Mouse (Mus musculus) heart, embryonic 13.5 days (tissue): ENCODE data around the gene Cul9. TPM values are rescaled to one million over a fixed set of nuclear protein-coding genes. Genes with fewer than 3 reads are reported as not detected.

Experiments used
- ATAC-seq: fragments of 200-750 bp; cut with Nextera tagmentation; 2 replicates; pipeline ENCODE4 v1.8.0; 2017; ENCODE audit warnings: moderate TSS enrichment; ENCODE audit not compliant: insufficient number of reproducible peaks, low FRiP score, low TSS enrichment; ENCODE audit errors: extremely low read depth
- H3K27ac ChIP-seq: fragments of 300-500 bp; sonication (generic); replicated peaks from 2 replicates; pipeline ENCODE4 v1.5.1; 2015; ENCODE audit warnings: moderate library complexity, mild to moderate bottlenecking, inconsistent platforms
- H3K27me3 ChIP-seq: fragments of 300-500 bp; sonication (generic); replicated peaks from 2 replicates; pipeline ENCODE4 v1.6.1; 2015; ENCODE audit warnings: mild to moderate bottlenecking, inconsistent platforms
- H3K36me3 ChIP-seq: fragments of 300-500 bp; sonication (generic); 2 replicates; pipeline ENCODE4 v1.6.1; 2015; ENCODE audit warnings: mild to moderate bottlenecking, inconsistent platforms
- H3K4me1 ChIP-seq: fragments of 300-500 bp; sonication (generic); 2 replicates; pipeline ENCODE4 v1.6.1; 2015; ENCODE audit warnings: inconsistent platforms
- H3K4me2 ChIP-seq: fragments of 300-500 bp; sonication (generic); 2 replicates; pipeline ENCODE4 v1.6.1; 2015; ENCODE audit warnings: inconsistent platforms, mild to moderate bottlenecking, moderate library complexity
- H3K4me3 ChIP-seq: fragments of 300-500 bp; sonication (generic); 2 replicates; pipeline ENCODE4 v1.5.1; 2015; ENCODE audit warnings: moderate library complexity, mild to moderate bottlenecking, inconsistent platforms
- H3K9ac ChIP-seq: fragments of 300-500 bp; sonication (generic); 2 replicates; pipeline ENCODE4 v1.6.1; 2015; ENCODE audit warnings: inconsistent platforms, mild to moderate bottlenecking, moderate library complexity
- H3K9me3 ChIP-seq: fragments of 300-500 bp; sonication (generic); 2 replicates; pipeline ENCODE4 v1.6.1; 2016; ENCODE audit warnings: inconsistent platforms
- WGBS: fragments of 180-500 bp; shearing (Covaris S2); methylation state at CpG from one replicate; pipeline ENCODE4 v1.1.7; 2015; ENCODE audit warnings: mixed read lengths; 5-methylcytosine and 5-hydroxymethylcytosine counted together
- polyA plus RNA-seq: library from polyadenylated mRNA; unstranded; fragments of >200 nt; fragmentation: Nextera tagmentation; extraction: Ambion mirVana; gene quantifications from 2 replicates; pipeline ENCODE4 v1.2.1, GENCODE M21; 2015

Gene Cul9
- polyA plus RNA-seq, 1 experiment from 2014 or later = 5.0 TPM

- Histone ChIP-seq H3K4me3 (peak overlapping the region; percentile 100), H3K4me1 (peaks cover 55% of the 10 kb centered on the region), H3K36me3 (peaks cover 41% of the 10 kb centered on the region), H3K9me3 (no peaks in the 10 kb centered on the region), H3K9ac (peak overlapping the region; percentile 100), H3K27ac (peak overlapping the region; percentile 97), H3K27me3 (no peaks in the 10 kb centered on the region), H3K4me2 (peak overlapping the region; percentile 92)
- no peak for ATAC-seq
- WGBS = 22% methylated on average over 11 of the region's 11 CpGs
Measured at GRCm38 (mm10) chr17:46553469-46553868, 7.3 kb upstream of the Cul9 start.

DNA sequence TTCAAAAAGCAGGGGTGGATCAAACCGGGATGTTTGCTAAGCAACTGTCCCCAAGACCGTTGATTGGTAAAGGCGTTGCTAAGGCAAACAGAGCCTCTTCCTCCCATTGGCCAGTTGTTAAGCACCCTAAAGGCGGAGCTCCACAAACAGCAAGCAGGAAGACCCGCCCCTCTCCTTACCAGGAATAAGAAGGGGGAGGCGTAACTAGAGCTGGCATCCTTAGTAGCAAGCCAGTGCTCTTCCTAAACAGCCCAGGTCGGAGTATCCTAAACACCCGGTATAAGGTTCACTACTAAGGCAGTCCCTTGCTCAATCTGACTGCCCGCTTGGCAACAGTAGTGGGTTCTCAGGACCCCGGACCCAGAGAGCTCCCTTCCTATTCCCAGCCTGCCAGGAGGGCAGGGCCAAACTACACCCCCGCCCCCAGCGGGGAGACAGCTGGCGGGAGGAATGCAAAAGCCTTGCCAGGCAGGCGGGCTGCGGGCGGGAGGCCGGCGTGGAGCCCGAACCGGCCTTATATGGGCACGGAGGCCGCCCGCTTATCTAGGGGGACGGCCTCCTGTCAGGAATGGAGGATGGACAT, 6.7 kb upstream of the Cul9 start:
- H3K9ac ChIP-seq = peak overlapping the region; percentile 100
- ATAC-seq = peak; percentile 45; the same call in 1 of the 2 replicates

GRCm38 (mm10) chr17:46552151-46552550, 6.0 kb upstream of the Cul9 start:
- H3K27ac ChIP-seq = peak overlapping the region; percentile 97
- peak overlapping the region; percentile 92 for H3K4me2 ChIP-seq
- H3K4me3 ChIP-seq = peak overlapping the region; percentile 100
- H3K9ac ChIP-seq = peak overlapping the region; percentile 66
- ATAC-seq = no peak
- WGBS = 83% methylated on average over 7 of the region's 7 CpGs
- H3K27me3 ChIP-seq = no peaks in the 10 kb centered on the region
- H3K4me1 ChIP-seq = peaks cover 60% of the 10 kb centered on the region
- H3K9me3 ChIP-seq = no peaks in the 10 kb centered on the region
- peaks cover 50% of the 10 kb centered on the region for H3K36me3 ChIP-seq

More for the DNA sequence above, 6.7 kb upstream of the Cul9 start:
- H3K4me1 ChIP-seq = peaks cover 59% of the 10 kb centered on the region
- peaks cover 46% of the 10 kb centered on the region for H3K36me3 ChIP-seq
- no peaks in the 10 kb centered on the region for H3K27me3 ChIP-seq
- no peaks in the 10 kb centered on the region for H3K9me3 ChIP-seq
- H3K4me3 ChIP-seq = peak overlapping the region; percentile 100
- H3K4me2 ChIP-seq = peak overlapping the region; percentile 92
- H3K27ac ChIP-seq = peak overlapping the region; percentile 97
- WGBS = 3% methylated on average over 24 of the region's 24 CpGs

DNA sequence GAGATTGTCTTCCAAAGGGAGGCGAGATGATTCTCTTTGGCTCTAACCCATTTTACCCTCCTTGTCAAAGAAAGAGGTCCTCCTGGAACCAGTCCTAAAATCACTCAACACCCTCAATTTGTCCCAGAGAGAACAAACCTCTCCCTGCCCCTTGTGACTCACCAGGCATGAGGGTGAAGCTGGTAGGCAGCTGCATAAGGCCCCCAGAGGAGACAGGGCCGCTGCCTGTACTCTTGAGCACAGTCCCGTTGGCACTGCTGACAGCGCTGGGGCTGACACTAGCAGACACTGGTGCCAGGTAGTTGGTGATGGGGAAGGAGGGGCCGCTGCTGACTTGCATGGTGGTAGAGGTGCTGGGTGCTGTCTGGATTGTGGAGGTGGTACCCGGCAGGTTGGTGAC, 5.2 kb upstream of the Cul9 start:
- Histone ChIP-seq H3K27ac (no peak overlapping the region), H3K4me2 (no peak overlapping the region), H3K9me3 (no peaks in the 10 kb centered on the region), H3K4me3 (no peak overlapping the region), H3K27me3 (no peaks in the 10 kb centered on the region), H3K36me3 (peaks cover 50% of the 10 kb centered on the region), H3K4me1 (peaks cover 63% of the 10 kb centered on the region), H3K9ac (peak overlapping the region; percentile 38; the same call in 1 of the 2 replicates)
- 82% methylated on average over 6 of the region's 6 CpGs for WGBS
- no peak for ATAC-seq

DNA sequence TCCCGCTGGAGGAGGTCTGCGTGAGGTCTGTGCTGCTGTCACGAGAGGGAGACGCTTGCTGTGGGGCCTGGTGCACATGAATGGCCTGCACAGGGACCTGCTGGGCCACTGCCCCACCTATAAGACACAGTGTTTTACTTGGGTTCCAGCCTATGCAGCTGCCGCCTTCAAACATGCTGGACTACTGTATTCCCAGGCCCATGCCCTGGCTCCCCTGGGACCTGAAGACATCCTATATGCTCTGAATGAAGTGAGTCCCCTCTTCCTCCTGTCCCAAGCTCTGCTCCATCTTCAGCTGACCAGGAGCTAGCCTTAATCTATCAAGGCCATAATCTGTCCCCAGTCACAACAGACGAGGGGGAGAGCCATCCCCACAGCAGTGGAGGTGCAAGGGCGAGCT, 4.7 kb upstream of the Cul9 start:
- no peak overlapping the region for H3K4me3 ChIP-seq
- 84% methylated on average over 7 of the region's 7 CpGs for WGBS
- peaks cover 64% of the 10 kb centered on the region for H3K4me1 ChIP-seq
- no peaks in the 10 kb centered on the region for H3K27me3 ChIP-seq
- no peaks in the 10 kb centered on the region for H3K9me3 ChIP-seq
- H3K4me2 ChIP-seq = no peak overlapping the region
- H3K36me3 ChIP-seq = peaks cover 50% of the 10 kb centered on the region
- no peak overlapping the region for H3K27ac ChIP-seq
- no peak overlapping the region for H3K9ac ChIP-seq
- ATAC-seq = no peak

DNA sequence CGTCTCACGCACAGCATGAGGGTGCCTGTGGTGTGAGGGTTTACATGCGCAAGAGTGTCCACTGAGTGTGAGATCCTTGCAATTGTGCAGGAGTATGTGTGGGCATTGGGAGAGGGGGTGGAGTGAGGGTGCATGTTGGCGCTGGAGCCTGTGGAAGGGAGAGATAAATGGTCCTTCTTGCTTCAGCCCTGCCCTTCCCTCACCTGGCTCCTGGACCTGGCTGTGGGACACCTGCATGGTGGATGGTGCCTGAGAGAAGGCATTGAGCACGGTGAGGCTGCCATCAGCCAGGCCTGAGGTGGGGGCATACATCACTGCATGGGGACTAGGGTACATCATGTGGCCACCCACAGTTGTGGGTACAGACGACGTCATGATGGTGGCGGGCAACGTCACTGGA, 3.5 kb upstream of the Cul9 start:
- Histone ChIP-seq H3K4me3 (no peak overlapping the region), H3K9me3 (no peaks in the 10 kb centered on the region), H3K4me1 (peaks cover 71% of the 10 kb centered on the region), H3K4me2 (no peak overlapping the region), H3K9ac (no peak overlapping the region), H3K27me3 (no peaks in the 10 kb centered on the region), H3K36me3 (peaks cover 50% of the 10 kb centered on the region), H3K27ac (no peak overlapping the region)
- ATAC-seq = no peak
- 87% methylated on average over 9 of the region's 9 CpGs for WGBS

DNA sequence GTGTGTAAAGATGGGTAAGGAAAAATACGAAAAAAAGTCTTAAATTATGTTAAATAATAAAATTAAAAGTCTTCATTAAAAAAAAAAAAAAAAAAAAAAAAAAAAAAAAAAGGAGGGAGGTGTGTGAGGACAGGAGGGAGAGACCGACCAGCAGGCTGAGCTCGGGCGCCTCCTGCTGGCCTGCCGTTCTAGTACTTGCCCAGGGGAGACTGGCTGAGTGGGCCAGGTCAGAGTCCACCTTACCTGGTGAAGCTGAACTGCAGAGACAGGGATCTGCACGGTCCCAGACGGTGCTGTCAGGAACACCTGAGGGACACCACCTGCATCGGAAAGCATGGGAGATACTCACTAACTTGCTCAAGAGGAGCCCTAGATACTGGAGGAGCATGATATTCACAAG, 3.0 kb upstream of the Cul9 start:
- Histone ChIP-seq H3K36me3 (peaks cover 50% of the 10 kb centered on the region), H3K4me2 (no peak overlapping the region), H3K4me3 (no peak overlapping the region), H3K27ac (no peak overlapping the region), H3K4me1 (peaks cover 66% of the 10 kb centered on the region), H3K27me3 (no peaks in the 10 kb centered on the region), H3K9ac (no peak overlapping the region), H3K9me3 (no peaks in the 10 kb centered on the region)
- 27% methylated on average over 8 of the region's 8 CpGs for WGBS
- ATAC-seq = no peak

- Histone ChIP-seq H3K9ac (peak overlapping the region; percentile 24; the same call in 1 of the 2 replicates), H3K4me2 (no peak overlapping the region), H3K4me1 (peaks cover 62% of the 10 kb centered on the region), H3K27me3 (no peaks in the 10 kb centered on the region), H3K4me3 (no peak overlapping the region), H3K27ac (no peak overlapping the region), H3K9me3 (no peaks in the 10 kb centered on the region), H3K36me3 (peaks cover 50% of the 10 kb centered on the region)
- 66% methylated on average over 11 of the region's 11 CpGs for WGBS
- ATAC-seq = no peak
Measured at GRCm38 (mm10) chr17:46548741-46549140, 2.6 kb upstream of the Cul9 start.

GRCm38 (mm10) chr17:46547923-46548322, 1.7 kb upstream of the Cul9 start:
- no peaks in the 10 kb centered on the region for H3K9me3 ChIP-seq
- no peak overlapping the region for H3K4me3 ChIP-seq
- no peak overlapping the region for H3K4me2 ChIP-seq
- ATAC-seq = no peak
- WGBS = 35% methylated on average over 3 of the region's 3 CpGs
- peaks cover 53% of the 10 kb centered on the region for H3K36me3 ChIP-seq
- 0 out of 2 replicates have a peak, but pooled peaks cover 6% of the 10 kb centered on the region for H3K27me3 ChIP-seq
- H3K4me1 ChIP-seq = peaks cover 54% of the 10 kb centered on the region
- H3K27ac ChIP-seq = no peak overlapping the region
- no peak overlapping the region for H3K9ac ChIP-seq

DNA sequence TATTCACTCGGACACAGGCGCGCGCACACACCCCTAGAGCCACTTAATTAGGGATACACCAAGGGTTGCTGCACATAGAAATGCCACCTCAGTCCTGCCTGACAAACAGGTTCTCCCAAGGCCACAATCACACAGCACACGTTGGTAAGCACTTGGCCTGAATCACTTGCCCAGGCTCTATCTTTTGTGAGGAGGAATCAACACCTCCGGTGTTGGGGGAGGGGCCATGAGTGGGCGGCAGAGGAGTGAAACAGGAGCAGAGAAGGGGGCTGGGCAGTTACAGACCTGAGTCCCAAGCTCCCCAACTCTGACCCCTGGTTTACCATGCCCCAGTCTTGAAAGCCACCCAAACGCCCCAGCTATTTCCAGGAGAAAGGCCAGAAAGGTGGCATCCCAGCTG, 807 bp upstream of the Cul9 start:
- Histone ChIP-seq H3K4me3 (peak overlapping the region; percentile 75), H3K9ac (peak overlapping the region; percentile 92), H3K4me2 (peak overlapping the region; percentile 88), H3K36me3 (peaks cover 48% of the 10 kb centered on the region), H3K27ac (peak overlapping the region; percentile 62; the same call in 1 of the 2 replicates), H3K9me3 (no peaks in the 10 kb centered on the region), H3K4me1 (peaks cover 44% of the 10 kb centered on the region), H3K27me3 (0 out of 2 replicates have a peak, but pooled peaks cover 6% of the 10 kb centered on the region)
- WGBS = 14% methylated on average over 8 of the region's 8 CpGs
- ATAC-seq = no peak

GRCm38 (mm10) chr17:46546591-46546990, 403 bp upstream of the Cul9 start:
- Histone ChIP-seq H3K27me3 (0 out of 2 replicates have a peak, but pooled peaks cover 6% of the 10 kb centered on the region), H3K4me3 (peak overlapping the region; percentile 75), H3K4me1 (peaks cover 40% of the 10 kb centered on the region), H3K27ac (peak overlapping the region; percentile 62), H3K4me2 (peak overlapping the region; percentile 88), H3K9ac (peak overlapping the region; percentile 92), H3K9me3 (no peaks in the 10 kb centered on the region), H3K36me3 (peaks cover 47% of the 10 kb centered on the region)
- 13% methylated on average over 7 of the region's 7 CpGs for WGBS
- no peak for ATAC-seq

- no peak overlapping the region for H3K9ac ChIP-seq
- H3K4me3 ChIP-seq = no peak overlapping the region
- peaks cover 25% of the 10 kb centered on the region for H3K27me3 ChIP-seq
- no peak overlapping the region for H3K27ac ChIP-seq
- H3K4me1 ChIP-seq = peaks cover 31% of the 10 kb centered on the region
- no peak for ATAC-seq
- no peaks in the 10 kb centered on the region for H3K9me3 ChIP-seq
- WGBS = 84% methylated on average over 12 of the region's 12 CpGs
- H3K4me2 ChIP-seq = no peak overlapping the region
- peaks cover 35% of the 10 kb centered on the region for H3K36me3 ChIP-seq
Measured at GRCm38 (mm10) chr17:46543661-46544060, 2.5 kb downstream of the Cul9 start.
